Mouse (Mus musculus): ENCODE measurements at regions not wholly inside any gene's neighbourhood (a gene's known extent, or its start where the extent isn't known, plus 50 kb on each side); places are given as distances from the start of the nearest gene placed in this dataset.

DNA sequence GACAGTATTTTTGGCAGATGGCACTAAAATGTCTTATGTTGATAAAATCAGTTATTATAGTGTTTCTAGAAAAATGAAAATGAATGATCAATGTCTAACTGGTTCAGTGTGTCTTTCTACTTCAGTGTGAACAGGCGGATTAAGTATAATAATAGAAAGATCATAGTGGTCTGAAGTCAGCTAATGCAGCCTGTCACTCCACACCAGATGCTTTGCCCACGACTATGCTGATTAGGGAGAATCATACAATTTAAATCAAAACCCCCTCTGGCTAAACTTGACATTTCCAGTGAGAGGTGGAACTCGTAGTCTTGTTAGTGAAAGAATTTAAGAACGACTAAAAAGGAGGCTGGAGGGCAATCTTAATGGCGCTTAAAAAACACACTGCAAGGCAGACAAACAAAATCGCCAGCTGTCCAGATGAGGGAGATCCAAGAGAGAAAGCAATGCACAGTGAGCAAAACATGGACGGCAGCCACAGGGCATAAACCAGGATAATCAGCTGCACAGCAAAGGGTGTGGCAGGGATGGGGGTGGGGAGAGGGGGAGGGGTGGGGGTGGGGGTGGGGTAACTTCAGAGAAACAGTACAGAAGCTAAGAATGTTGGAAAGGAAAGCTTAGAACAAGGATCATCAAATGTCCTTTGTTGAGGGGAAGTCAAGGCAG, 91.5 kb downstream of the Akr1d1 start:
- no peak for TF ChIP-seq POLR2A (IDR thresholded peaks at IDR 0.05; ENCODE audit: borderline replicate concordance, control insufficient read depth, low read depth, low read length)
- no peak for TF ChIP-seq CTCF (IDR thresholded peaks at IDR 0.05; ENCODE audit: control insufficient read depth, insufficient read depth, low read length)

Data from bone marrow, adult 2 months (tissue).